Mouse (Mus musculus) embryo, embryonic 9.5 days (tissue): ENCODE measurements around the gene Pradc1.
"Not testable (repeated sequence)": the region's sequence is repeated elsewhere in the genome, so short reads cannot be mapped to it uniquely, and the experiment has no call there.

ENCODE experiments used
- DNase-seq: peaks from one replicate; pipeline ENCODE4 v3.0.0-alpha.2; 2017; ENCODE audit errors: extremely low spot score

Pradc1 gene

DNA sequence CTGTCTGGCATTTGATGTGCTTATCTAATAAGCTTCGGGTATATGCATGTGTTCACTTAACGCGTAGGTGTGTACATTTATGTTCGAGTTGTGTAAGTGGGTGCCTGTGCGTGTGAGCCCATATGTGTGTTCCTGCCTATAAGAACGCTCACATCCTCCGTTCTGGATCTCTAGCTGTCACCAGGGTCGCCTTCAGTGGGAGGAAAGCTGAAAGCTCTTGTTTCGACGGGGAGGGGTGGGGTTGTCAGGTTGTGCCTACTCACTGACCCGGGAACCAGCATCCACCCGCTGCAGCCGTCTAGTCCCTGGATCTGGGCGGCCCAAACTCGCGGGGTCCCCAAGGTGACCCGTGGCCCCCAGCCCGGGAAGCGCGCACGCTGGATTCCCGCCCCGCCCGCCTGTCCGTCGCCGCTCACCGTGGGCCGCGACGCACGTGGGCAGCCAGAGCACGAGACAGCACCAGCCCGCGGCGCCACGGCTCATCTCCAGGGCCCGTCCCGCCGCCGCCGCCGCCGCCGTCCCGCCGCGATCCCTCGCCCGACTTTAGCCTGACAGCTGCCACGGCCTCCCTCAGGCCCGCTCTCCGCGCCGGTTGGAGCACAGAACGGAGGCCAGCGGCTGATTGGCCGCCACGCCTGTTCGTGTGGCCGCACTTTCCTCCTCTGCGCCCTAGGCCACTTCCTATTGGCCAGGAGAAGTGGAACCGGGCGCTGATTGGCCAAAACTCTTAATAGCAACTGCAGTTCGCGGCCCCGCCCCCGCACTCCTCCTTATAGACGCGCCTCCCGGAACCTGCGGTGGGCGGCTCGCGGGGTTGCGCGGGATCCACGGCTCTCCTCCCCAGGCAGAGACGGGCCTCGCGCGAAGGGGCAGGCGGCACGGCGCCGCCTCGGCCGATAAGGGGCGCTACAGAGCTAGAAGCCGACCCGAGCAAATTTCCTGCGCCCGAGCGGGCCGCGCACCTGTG, 790 bp downstream of the Pradc1 start, which contains the start of gene Cct7:
Gene Cct7 (plus strand): TSS at position 818 of the 967 bp plus-strand sequence.
- peak; percentile 95 for DNase-seq

DNA sequence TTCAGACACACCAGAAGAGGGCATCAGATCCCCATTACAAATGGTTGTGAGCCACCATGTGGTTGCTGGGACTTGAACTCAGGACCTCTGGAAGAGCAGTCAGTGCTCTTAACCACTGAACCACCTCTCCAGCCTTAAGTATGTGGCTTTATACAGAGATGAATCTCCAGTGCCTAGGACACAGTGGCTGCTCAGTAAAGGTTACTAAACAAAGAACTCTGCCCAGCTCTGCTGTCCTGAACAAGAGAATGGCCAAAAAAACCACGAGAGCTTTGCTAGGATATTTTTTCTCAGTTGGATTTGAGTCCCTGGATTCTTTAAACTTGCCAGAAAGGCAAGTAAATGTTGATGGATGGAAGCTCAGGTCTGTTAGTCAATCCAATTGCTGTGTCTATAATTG, 1.6 kb downstream of the Pradc1 start:
- not testable (repeated sequence) for DNase-seq

DNA sequence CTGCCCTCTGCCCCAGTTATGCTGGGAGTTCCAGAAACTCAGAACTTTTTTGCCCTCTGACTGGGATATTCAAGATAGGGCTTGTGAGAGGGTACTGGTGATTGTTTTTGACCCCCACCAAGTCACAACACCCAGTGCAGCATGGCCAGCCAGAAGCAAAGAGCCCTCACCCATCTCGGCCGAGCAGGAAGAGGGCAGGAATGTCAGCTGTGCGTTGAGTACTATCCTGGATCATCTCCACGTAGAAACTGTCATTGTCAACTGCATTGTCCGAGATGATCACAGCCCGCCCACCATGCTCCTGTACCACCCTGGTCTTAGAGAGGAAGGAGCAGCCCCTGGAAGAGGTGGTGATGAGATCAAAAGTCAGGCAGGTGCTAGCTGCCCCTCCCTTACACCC, 4.4 kb downstream of the Pradc1 start:
- DNase-seq, result no peak

DNA sequence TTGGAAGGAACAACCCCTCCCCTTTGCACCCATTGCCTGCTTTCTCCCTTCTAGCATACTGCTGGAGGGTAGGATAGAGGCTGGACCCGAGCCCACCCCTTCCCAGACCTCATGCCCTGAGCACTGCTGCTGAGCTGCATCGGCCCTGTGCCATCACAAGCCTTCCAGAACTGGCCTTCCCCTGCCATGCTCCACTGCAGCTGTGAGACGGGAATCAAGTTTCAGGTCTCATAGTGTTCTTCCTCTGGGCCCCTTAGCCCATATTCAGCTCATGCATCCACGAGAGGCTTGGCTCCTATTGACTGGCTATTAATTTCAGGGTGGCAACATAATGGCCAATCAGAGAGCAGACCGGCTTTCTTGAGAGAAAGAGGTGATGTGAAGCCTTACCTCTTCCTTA, 6.5 kb downstream of the Pradc1 start:
- DNase-seq, result no peak

DNA sequence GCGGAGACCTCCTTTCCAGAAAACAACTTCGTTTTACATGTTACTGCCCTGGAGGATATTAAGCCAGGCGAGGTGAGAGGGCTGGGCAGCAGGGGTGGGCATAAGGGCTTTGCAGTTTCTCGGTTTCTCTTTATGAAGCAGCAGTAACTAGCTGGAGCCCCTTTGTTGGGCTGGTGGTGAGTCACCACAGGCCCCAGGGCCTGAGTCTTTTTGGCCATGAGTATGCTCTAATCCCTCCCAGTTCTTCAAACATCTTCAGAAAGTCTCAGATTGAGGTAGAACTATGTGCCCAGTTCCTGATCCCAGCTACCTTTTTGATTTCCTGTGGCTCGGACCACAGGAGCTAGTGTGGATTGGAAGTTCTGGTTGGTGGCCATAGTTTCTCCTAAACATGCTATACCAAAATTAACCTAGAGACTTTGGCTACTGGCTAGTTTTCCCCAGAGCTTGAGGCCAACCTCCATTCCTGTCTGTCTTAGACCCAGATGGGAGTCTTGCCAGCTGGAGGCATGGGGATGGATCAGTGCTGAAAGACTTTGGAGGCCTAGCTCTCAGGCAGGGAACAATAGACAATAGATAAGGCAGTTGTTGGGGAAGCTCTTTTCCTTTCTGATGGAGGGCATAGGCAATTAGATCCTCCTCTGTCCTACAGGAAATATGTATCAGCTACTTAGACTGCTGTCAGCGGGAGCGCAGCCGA, 7.4 kb downstream of the Pradc1 start:
- no peak for DNase-seq

DNA sequence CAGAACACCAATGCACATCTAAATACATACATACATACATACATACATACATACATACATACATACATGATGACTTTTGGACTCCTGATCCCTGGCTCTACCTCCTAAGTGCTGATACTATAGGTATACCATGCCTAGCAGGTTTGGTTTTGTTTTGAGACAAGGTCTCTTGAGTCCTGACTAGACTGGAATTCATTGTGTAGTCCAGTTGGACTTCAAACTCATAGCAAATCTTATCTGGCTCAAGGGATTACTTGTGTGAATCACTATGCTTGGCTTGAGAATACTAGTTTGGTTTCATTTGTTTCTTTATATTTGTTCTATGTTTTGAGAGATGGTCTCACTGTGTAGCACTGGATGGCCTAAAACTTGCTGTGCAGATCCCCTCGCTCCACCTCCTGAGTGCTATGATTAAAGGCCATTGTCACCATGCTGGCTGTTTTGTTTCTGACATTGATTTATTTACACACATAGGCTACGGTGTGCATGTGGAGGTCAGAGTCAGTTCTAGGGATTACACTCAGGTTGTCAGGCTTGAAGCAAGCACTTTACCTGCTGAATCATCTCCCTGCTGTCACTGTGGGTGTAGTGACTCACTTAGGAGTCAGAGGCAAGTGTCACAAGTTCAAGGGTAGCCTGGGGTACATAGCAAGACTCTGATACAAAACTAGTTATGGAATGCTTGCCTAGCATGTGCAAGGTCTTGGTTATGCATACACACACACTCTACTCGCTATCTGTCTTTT, 8.1 kb downstream of the Pradc1 start:
- no peak for DNase-seq

DNA sequence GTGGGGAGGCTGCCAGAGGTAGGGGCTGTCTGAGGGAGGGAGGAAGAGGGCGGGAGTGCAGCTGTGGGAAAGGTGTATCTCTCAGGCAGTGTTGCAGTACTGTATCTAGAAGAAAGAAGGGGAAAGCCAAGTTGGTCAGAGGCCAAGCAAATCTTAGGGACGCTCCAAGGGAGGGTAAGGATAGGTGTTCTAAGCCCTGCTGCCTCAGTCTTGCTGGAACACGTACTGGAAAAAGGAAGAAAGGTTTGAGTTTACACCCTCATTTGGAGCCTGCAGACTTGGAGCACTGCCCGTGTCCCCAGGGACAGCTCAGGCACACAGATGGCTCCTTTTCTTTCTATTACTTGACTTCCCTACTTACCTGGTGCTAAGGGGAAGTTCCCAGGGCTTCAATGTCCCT, 10.6 kb downstream of the Pradc1 start:
- no peak for DNase-seq

DNA sequence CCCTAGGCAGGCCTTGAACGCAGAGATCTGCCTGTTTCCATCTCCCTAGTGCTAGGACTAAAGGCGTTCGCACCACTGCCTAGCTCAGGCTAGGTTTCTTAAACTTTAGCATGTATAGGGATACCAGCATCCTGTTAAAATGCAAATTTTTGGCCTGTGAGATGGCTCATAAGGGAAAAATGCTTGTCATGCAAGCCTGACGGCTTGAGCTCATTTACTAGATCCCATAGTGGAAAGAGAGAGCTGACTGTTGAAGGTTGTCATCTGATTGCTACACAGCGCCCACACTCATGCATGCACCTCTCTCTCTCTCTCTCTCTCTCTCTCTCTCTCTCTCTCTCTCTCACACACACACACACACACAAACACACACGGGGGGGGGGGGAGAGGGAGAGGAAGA, 15.1 kb downstream of the Pradc1 start:
- no peak for DNase-seq

DNA sequence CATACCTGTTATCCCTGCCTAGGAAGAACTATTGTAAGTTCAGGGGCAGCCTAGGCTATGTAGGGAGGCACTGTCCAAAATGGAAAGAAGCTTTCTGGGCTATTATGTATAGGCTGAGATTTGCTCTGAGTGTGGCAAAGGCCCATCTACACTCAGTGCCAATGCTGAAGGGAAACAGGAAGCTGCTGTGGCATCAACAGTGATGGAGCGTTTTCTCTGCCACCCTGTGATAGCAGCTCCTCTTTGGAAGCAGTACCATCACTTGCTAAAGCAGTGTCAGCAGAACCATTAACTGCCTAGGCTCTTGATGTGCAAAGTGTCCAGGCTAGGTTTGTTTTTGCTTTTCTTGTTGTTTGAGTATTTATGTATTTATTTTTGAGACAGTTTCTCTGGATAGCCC, 15.6 kb downstream of the Pradc1 start:
- DNase-seq, result no peak

DNA sequence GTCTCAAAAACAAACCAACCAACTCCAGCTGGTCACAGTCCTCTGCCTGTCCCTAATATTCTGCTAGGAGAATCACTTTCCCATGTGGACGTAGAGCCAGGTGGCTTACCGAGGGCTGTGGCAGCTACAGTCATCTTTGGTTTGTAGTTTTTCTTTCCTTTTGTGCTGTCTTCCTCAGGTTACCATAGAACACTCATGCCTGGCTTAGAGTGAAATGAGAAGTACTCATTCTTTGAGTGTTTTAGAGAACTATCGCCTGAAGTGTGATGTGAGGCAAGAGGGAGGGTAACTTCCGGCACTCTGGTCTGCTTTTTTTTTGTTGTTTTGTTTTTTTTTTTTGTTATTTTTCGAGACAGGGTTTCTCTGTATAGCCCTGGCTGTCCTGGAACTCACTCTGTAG, 17.9 kb downstream of the Pradc1 start:
- no peak for DNase-seq

DNA sequence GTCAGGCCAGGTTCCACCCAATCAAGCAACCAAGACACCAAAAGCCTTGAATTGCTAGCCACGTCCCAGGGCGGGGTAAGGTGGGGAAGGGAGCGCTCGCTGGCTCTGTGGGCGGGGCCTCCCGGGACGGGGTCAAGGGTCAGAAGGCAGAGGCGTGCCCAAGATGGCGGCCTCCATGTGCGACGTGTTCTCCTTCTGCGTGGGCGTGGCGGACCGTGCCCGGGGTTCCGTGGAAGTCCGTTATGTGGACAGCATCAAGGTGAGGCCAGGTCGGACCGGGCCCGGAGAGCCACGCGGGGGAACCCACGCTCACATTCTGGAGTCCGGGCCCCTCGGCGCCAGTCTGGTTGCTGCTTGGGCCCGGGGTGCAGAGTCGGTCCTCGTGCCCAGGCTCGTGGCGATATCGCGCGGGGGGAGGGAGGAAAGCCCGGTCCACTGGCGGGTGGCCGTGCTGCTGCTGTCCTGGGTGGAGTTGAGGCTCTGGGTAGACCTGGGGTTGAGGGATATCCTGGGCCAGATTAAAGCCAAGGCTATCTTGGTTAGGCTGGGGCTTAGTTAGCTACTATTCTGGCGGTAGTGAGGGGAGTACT, 19.8 kb downstream of the Pradc1 start, which contains the start of gene Smyd5:
Gene Smyd5 (plus strand): TSS at position 148 of the 590 bp plus-strand sequence.
- peak; percentile 93 for DNase-seq

DNA sequence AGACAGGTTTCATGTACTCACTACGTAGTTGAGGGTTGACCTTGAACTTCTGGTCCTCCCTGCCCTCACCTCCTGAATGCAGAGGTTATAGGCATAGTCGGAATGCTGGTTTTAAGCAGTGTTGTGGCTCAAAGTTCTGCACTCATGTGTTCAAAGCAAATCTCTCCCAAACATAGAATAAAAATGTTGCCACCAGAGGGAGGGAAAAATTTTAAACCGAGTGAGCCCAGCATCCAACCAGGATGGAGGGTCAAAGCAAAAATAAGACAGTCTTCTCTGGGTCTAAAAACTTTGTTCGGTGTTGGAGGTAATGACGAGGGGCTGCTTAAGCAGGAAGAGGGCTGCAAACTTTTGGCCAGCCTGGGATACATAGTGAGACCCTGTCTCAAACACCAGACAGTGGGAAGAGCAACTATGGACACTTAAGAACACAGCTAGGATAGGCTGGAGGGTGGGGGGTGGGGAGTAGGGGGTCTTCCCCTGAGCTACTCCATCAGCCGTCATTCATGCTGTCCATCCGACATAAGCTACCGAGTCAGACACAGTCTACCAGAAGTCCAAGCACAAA, 20.4 kb downstream of the Pradc1 start:
- no peak for DNase-seq

DNA sequence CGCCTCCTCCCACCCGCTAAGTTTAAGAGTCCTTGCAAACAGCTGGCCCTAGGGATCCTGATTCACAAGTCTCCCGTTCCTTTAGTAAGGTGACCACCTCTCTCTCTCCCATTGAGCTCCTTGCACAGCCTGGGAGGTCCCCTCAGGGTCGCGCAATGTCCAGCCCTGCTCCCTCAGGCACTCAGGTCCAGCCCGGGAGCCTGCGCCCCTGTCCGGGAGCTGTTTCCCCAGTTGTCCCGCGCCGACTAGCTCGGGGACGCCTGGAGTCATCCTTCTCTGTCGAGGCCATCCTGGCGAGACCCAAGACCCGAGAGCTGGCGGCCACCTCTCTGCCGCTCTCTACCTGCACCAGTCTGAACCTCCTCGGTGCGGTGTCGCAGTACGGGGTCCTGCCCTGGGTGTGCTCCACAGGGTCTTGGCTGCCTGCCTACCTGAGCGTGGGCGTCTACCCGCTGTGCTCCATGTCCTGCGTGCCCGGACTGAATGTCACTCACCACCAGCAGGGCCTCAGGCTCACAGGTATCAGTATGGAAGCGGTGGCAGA, 27.9 kb downstream of the Pradc1 start, which contains the start of gene Noto:
Gene Noto (plus strand): TSS at position 51 of the 544 bp plus-strand sequence.
- peak; percentile 15 for DNase-seq

DNA sequence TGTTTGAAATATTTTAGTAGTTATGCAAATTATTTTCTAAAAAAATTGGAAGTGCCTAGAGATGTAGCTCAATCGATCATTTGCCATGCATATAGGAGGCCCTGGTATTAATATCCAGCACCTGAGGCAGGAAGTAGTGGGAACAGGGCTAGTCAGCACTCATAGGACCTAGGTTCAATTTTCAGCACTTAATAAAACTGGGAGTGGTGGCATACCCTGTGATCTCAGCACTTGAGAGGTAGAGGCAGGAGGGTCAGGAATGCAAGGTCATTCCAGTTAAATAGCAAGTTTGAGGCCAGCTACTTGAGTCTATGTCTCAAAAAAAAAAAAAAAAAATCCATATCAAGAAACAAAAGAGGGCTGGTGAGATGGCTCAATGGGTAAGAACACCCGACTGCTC, 32.6 kb downstream of the Pradc1 start:
- DNase-seq, result no peak

DNA sequence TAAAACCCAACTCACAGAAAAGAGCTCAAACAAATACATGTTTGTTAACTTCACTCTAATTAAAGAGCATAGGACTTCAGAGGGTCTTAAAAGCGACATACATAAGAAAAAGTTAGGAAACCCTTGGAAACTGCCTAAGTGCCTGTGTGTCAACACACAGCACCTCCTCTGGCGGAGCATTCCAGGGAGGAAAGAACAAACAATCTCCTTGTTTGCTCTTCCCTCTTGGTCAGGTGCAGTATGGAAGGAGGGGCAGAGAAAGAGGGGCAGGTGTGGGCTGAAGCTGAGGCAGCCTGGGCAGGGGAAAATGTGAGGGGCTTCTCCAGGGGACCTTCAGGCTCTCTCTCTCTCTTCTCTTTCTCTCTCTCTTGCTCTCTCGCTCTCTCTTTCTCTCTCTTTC, 35.9 kb downstream of the Pradc1 start:
- DNase-seq, result no peak

DNA sequence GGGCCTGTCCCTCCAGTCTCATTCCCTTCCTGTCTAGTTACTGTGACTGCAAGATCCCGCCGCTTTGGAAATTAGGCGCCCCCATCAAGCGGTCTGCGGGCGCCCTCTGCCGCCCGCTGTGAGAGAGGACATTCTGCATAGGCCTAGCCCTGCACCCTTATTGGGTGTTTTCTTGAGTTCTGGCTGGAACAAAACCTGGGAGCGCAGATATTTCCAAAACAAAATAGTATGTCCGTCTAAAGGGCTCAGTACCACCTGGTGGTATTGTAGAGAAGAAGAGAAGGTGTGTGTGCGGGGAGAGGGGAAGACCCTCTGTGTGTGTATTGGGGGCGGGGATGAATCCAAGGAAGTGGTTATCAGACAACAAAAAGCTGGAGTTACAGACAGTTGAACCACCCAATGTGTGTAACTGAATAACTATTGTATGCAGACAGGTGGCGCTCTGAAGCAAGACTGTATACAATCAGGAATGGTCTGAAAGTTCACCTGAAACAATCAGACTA, 40.9 kb downstream of the Pradc1 start:
- peak; percentile 83 for DNase-seq

DNA sequence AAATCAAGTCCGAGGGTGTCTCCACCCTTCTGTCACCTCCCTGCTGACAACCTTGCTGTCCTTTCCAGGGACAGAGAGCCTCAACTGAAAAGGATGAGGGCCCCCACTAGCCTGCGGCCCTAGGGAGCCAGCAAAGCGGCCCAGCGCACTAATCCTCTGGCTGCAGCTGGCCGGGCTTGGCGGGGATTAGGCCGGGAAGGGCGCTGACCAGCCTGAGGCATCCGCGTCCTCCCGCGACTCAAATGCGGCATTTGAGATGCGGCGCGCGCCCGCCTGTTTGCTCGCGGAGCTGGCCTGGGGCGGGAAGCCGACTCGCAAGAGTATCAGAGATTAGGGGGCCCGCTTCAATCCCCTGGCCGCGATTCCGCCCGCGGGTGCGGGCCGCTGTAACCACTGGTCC, 42.8 kb downstream of the Pradc1 start:
- DNase-seq, result no peak

DNA sequence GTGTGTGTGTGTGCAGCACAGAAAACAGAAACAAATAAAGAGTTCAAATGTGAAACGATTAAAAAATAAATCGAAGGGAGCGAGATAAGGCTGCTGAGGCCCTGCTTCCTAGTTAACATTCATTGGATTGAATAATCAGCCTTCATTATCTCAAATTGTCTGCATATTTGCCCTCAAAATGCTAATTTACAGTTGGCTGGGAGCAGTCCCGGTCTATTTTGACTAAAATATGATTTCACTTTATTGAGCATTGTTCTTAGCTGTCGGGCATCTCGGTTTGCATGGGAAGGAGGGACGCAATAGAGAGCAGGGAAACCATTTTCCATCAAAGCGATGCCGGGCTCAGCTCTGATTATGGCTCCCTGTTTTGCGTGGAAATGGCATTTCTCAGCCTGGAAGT, 48.7 kb downstream of the Pradc1 start:
- no peak for DNase-seq

DNA sequence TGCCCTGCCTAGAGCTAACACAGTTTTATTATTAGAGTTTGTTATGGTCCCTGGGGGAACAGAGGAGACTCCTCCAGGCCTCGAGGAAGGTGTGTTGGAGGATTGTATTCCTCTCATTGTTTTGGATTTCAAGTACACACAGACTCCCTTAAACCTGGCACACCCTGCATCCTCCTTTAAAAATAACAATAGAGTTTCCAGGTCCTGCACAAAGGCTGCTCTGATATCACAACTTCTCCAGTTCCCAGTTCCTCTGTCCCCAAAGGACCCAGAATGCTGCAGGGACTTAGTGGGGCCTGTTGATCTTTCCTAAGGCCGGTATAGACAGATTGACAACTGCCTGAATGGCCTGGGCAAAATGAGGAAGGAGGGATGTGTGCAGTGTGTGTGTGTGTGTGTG, 49.2 kb downstream of the Pradc1 start:
- DNase-seq, result no peak

DNA sequence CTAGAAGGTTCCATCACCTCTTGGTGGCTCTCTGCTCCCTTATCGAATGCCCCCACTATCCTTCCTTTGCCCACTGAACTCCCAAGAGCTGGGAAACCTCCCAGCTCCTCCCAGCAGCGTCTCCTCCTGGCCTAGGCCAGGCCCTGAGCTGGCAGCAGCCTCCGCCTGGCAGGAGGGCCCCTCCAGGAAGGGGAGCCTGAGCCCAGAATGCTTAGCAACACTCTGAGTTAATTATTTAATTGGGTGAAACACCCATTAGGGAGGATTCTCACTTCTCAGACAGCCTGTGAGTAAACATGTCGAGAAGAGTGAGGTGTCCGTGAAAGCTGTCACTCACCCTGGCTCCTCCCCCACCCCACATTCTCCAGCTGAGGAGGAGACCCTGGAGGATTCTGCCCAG, 52.1 kb downstream of the Pradc1 start:
- DNase-seq, result no peak

DNA sequence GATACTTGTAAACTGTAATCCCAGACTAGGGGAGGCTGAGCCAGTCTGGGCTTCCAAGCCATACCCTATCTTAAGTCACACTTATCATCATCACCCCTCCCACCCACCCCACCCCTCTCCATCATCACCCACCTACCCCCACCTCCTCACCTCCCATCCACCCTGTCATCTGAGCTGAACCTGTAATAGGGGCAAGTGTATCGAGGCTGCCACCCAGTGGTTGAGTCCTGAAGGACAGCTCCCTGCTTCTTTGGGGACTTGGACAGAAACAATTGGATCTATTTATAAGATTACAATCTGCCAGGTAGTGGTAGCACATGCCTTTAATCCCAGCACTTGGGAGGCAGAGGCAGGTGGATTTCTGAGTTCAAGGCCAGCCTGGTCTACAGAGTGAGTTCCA, 54.6 kb downstream of the Pradc1 start:
- no peak for DNase-seq
